Mouse (Mus musculus) forebrain, postnatal 0 days (tissue): ENCODE measurements around the gene Pitpnb. TPM values are rescaled to one million over a fixed set of nuclear protein-coding genes. Genes with fewer than 3 reads are reported as not detected.

Source experiments
- ATAC-seq: fragments of 200-750 bp; cut with Nextera tagmentation; 2 replicates; pipeline ENCODE4 v1.8.0; 2017; ENCODE audit warnings: mild to moderate bottlenecking, moderate library complexity
- DNase-seq: peaks from one replicate; pipeline ENCODE4 v3.0.0-alpha.2; 2015
- H3K27ac ChIP-seq: fragments of 300-500 bp; sonication (generic); 2 replicates; pipeline ENCODE4 v1.5.1; 2014; ENCODE audit warnings: low read depth, mild to moderate bottlenecking, antibody characterized with exemption, low read length, moderate library complexity, mixed read lengths
- H3K27me3 ChIP-seq: fragments of 300-500 bp; sonication (generic); 2 replicates; pipeline ENCODE4 v1.6.1; 2014; ENCODE audit warnings: mild to moderate bottlenecking, low read length, mixed read lengths; ENCODE audit not compliant: insufficient read depth
- H3K36me3 ChIP-seq: fragments of 300-500 bp; sonication (generic); 2 replicates; pipeline ENCODE4 v1.6.1; 2014; ENCODE audit warnings: mild to moderate bottlenecking, moderate library complexity; ENCODE audit not compliant: insufficient read depth
- H3K4me1 ChIP-seq: fragments of 300-500 bp; sonication (generic); 2 replicates; pipeline ENCODE4 v1.6.1; 2014; ENCODE audit warnings: antibody characterized with exemption; ENCODE audit not compliant: insufficient read depth
- H3K4me2 ChIP-seq: fragments of 300-500 bp; sonication (generic); 2 replicates; pipeline ENCODE4 v1.6.1; 2014; ENCODE audit warnings: low read depth, mild to moderate bottlenecking, moderate library complexity
- H3K4me3 ChIP-seq: fragments of 300-500 bp; sonication (generic); 2 replicates; pipeline ENCODE4 v1.5.1; 2014; ENCODE audit warnings: low read depth, low read length, mixed read lengths
- H3K9ac ChIP-seq: fragments of 300-500 bp; sonication (generic); 2 replicates; pipeline ENCODE4 v1.6.1; 2014; ENCODE audit warnings: mild to moderate bottlenecking
- H3K9me3 ChIP-seq: fragments of 300-500 bp; sonication (generic); 2 replicates; pipeline ENCODE4 v1.6.1; 2016; ENCODE audit warnings: low read length
- CTCF ChIP-seq: sonication (generic); IDR thresholded peaks from 2 replicates; pipeline ENCODE4 v1.5.1; 2016; ENCODE audit warnings: antibody characterized with exemption, control low read depth, low read depth
- WGBS: fragments of 180-500 bp; shearing (Covaris S2); extraction: QIAGEN DNeasy Blood & Tissue Kit; methylation state at CpG from one replicate; pipeline ENCODE4 v1.1.7; 2014; 5-methylcytosine and 5-hydroxymethylcytosine counted together
- polyA plus RNA-seq: library from polyadenylated mRNA; unstranded; fragments of >200 nt; fragmentation: Nextera tagmentation; extraction: Ambion mirVana; gene quantifications from 2 replicates; pipeline ENCODE4 v1.2.1, GENCODE M21; 2015
- total RNA-seq: library from RNA; depleted of rRNA; stranded (reverse); fragments of >200 nt; gene quantifications from 2 replicates; pipeline ENCODE4 v1.2.3, GENCODE M21; 2014; rRNA removed

The Pitpnb gene
- total RNA-seq (8.3 and 11.2 TPM in 2 replicates), polyA plus RNA-seq (80.6 and 93.0 TPM in 2 replicates)

GRCm38 (mm10) chr5:111330417-111331098, at the start of gene Pitpnb:
Pitpnb (plus strand) TSS chr5:111330763.
- H3K27me3 ChIP-seq = no peaks in the 10 kb centered on the region
- H3K9me3 ChIP-seq = no peaks in the 10 kb centered on the region
- peak within 1 kb of the TSS; percentile 85 for H3K4me3 ChIP-seq
- H3K4me2 ChIP-seq = peak within 1 kb of the TSS; percentile 66
- H3K27ac ChIP-seq = peak within 1 kb of the TSS; percentile 88
- WGBS = 3% methylated on average over 74 of the region's 78 CpGs
- DNase-seq (peak; percentile 100), ATAC-seq (peak; percentile 99)
- peak; percentile 49 for TF ChIP-seq CTCF
- H3K9ac ChIP-seq = peak within 1 kb of the TSS; percentile 96
- H3K4me1 ChIP-seq = peaks cover 6% of the 10 kb centered on the region; the same call in 1 of the 2 replicates
- H3K36me3 ChIP-seq = peaks cover 2% of the 10 kb centered on the region; the same call in 1 of the 2 replicates

GRCm38 (mm10) chr5:111284420-111285175, 46.0 kb upstream of the Pitpnb start:
- H3K4me2 ChIP-seq = no peak overlapping the region
- DNase-seq (no peak), ATAC-seq (no peak)
- no peaks in the 10 kb centered on the region for H3K9me3 ChIP-seq
- H3K36me3 ChIP-seq = peaks cover 87% of the 10 kb centered on the region
- no peak for TF ChIP-seq CTCF
- H3K4me1 ChIP-seq = no peaks in the 10 kb centered on the region
- no peak overlapping the region for H3K27ac ChIP-seq
- no peak overlapping the region for H3K4me3 ChIP-seq
- H3K9ac ChIP-seq = no peak overlapping the region
- WGBS = 89% methylated on average over 19 of the region's 19 CpGs
- H3K27me3 ChIP-seq = no peaks in the 10 kb centered on the region

- Histone ChIP-seq H3K27ac (no peak overlapping the region), H3K27me3 (no peaks in the 10 kb centered on the region), H3K4me2 (no peak overlapping the region), H3K4me1 (no peaks in the 10 kb centered on the region), H3K4me3 (no peak overlapping the region), H3K9ac (no peak overlapping the region), H3K9me3 (no peaks in the 10 kb centered on the region), H3K36me3 (peaks cover 57% of the 10 kb centered on the region)
- WGBS = 67% methylated on average over 5 of the region's 5 CpGs
- ATAC-seq (no peak), DNase-seq (no peak)
- no peak for TF ChIP-seq CTCF
Measured at GRCm38 (mm10) chr5:111287571-111287970, 43.0 kb upstream of the Pitpnb start.

- no peaks in the 10 kb centered on the region for H3K9me3 ChIP-seq
- DNase-seq (no peak), ATAC-seq (no peak)
- WGBS = 69% methylated on average over 11 of the region's 11 CpGs
- no peaks in the 10 kb centered on the region for H3K4me1 ChIP-seq
- no peak for TF ChIP-seq CTCF
- H3K4me2 ChIP-seq = no peak overlapping the region
- H3K4me3 ChIP-seq = no peak overlapping the region
- no peaks in the 10 kb centered on the region for H3K27me3 ChIP-seq
- H3K36me3 ChIP-seq = peaks cover 50% of the 10 kb centered on the region
- no peak overlapping the region for H3K27ac ChIP-seq
- no peak overlapping the region for H3K9ac ChIP-seq
Measured at GRCm38 (mm10) chr5:111288486-111288885, 42.1 kb upstream of the Pitpnb start.

- Histone ChIP-seq H3K27ac (peak overlapping the region; percentile 69), H3K4me3 (no peak overlapping the region), H3K4me1 (no peaks in the 10 kb centered on the region), H3K9me3 (no peaks in the 10 kb centered on the region), H3K4me2 (no peak overlapping the region), H3K36me3 (peaks cover 34% of the 10 kb centered on the region), H3K9ac (no peak overlapping the region), H3K27me3 (no peaks in the 10 kb centered on the region)
- DNase-seq (peak; percentile 74), ATAC-seq (peak; percentile 56)
- WGBS = 45% methylated on average over 11 of the region's 11 CpGs
- no peak for TF ChIP-seq CTCF
Measured at GRCm38 (mm10) chr5:111290071-111290470, 40.5 kb upstream of the Pitpnb start.

GRCm38 (mm10) chr5:111291639-111292038, 38.9 kb upstream of the Pitpnb start:
- Histone ChIP-seq H3K27me3 (no peaks in the 10 kb centered on the region), H3K9me3 (no peaks in the 10 kb centered on the region), H3K9ac (no peak overlapping the region), H3K27ac (peak overlapping the region; percentile 31), H3K36me3 (peaks cover 19% of the 10 kb centered on the region), H3K4me2 (peak overlapping the region; percentile 19; the same call in 1 of the 2 replicates), H3K4me1 (no peaks in the 10 kb centered on the region), H3K4me3 (peak overlapping the region; percentile 9; the same call in 1 of the 2 replicates)
- DNase-seq (peak; percentile 85), ATAC-seq (peak; percentile 85)
- 53% methylated on average over 10 of the region's 10 CpGs for WGBS
- peak; percentile 46; the same call in 1 of the 2 replicates for TF ChIP-seq CTCF

GRCm38 (mm10) chr5:111297801-111298200, 32.8 kb upstream of the Pitpnb start:
- WGBS = 81% methylated on average over 5 of the region's 5 CpGs
- Histone ChIP-seq H3K9me3 (no peaks in the 10 kb centered on the region), H3K9ac (no peak overlapping the region), H3K36me3 (no peaks in the 10 kb centered on the region), H3K27me3 (no peaks in the 10 kb centered on the region), H3K27ac (no peak overlapping the region), H3K4me1 (no peaks in the 10 kb centered on the region), H3K4me3 (no peak overlapping the region), H3K4me2 (no peak overlapping the region)
- DNase-seq (no peak), ATAC-seq (no peak)
- no peak for TF ChIP-seq CTCF
